Mouse (Mus musculus): ENCODE results near the gene Hddc3. TPM values are rescaled to one million over a fixed set of nuclear protein-coding genes. Genes with fewer than 3 reads are reported as not detected.
A peak's percentile ranks its signal among the peaks of the same experiment; 100 is the strongest.

Gene Hddc3
- total and polyA plus RNA-seq, 2 experiments from 2014 or later = 16.8 to 36.7 TPM

DNA sequence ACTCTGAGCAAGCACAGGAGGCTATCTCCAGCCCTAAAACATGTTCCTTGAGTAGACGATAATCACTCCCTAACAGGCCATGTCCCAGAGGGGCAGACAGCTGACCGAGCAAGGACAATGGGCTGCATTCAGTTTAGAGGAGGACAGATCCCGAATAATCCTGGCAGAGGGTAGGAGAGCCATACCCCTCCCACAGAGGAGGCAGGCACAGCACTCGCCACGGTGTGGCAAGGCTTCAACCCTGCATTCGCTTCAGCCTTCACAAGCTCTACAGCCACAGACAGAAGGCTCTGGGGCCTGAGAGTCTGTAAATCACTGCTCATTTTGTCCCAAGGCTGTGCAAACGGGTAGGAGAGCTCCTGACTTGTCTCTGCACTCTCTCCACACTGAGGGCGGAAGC lies 14.3 kb downstream of the Hddc3 start:
- DNase-seq (ENCODE audit: low spot score) = peak; percentile 76
- TF ChIP-seq CTCF (IDR thresholded peaks at IDR 0.05) = no peak
- Histone ChIP-seq H3K27ac (ENCODE audit: low read depth, low read length) (no peak overlapping the region), H3K4me1 (ENCODE audit: insufficient read depth, low read length) (no peaks in the 10 kb centered on the region), H3K9me3 (ENCODE audit: low read length) (no peaks in the 10 kb centered on the region), H3K9ac (replicated peaks; ENCODE audit: low read length, poor library complexity, severe bottlenecking) (no peak overlapping the region), H3K4me3 (ENCODE audit: low read depth, low read length) (no peak overlapping the region), H3K27me3 (ENCODE audit: insufficient read depth, low read length) (no peaks in the 10 kb centered on the region), H3K4me2 (ENCODE audit: low read depth, low read length, poor library complexity, severe bottlenecking) (no peak overlapping the region), H3K36me3 (ENCODE audit: insufficient read depth, low read length) (peaks cover 67% of the 10 kb centered on the region)
- peak; percentile 47; the same call in 1 of the 2 replicates for ATAC-seq (ENCODE audit: low FRiP score)
- 20% methylated on average over 8 of the region's 8 CpGs for WGBS

GRCm38 (mm10) chr7:80358039-80358438 lies 15.1 kb downstream of the Hddc3 start:
- DNase-seq (ENCODE audit: low spot score) = no peak
- no peak for ATAC-seq (ENCODE audit: low FRiP score)
- no peak overlapping the region for H3K27ac ChIP-seq (ENCODE audit: low read depth, low read length)

DNA sequence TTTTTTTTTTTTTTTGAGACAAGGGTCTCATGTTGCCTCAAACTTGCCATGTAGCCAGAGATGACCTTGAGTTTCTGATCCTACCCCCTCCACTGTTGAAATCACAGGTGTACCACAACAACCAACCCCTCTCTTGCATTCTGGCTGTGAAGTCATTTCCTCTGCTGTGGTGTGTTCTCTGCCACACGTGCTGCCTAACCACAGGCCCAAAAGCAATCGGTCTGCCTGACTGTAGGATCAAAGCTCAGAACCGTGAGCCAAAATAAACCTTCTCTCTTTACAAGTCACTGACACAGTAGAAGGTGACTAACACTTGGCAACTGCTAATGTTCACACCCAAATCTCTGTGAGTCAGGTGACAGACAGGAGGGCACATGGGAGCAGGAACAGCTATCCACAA lies 17.5 kb downstream of the Hddc3 start:
- DNase-seq (ENCODE audit: low spot score) (no peak), ATAC-seq (ENCODE audit: low FRiP score) (no peak)
- Histone ChIP-seq H3K36me3 (ENCODE audit: insufficient read depth, low read length) (peaks cover 79% of the 10 kb centered on the region), H3K4me2 (ENCODE audit: low read depth, low read length, poor library complexity, severe bottlenecking) (no peak overlapping the region), H3K9ac (replicated peaks; ENCODE audit: low read length, poor library complexity, severe bottlenecking) (no peak overlapping the region), H3K9me3 (ENCODE audit: low read length) (no peaks in the 10 kb centered on the region), H3K27me3 (ENCODE audit: insufficient read depth, low read length) (no peaks in the 10 kb centered on the region), H3K27ac (ENCODE audit: low read depth, low read length) (no peak overlapping the region), H3K4me1 (ENCODE audit: insufficient read depth, low read length) (no peaks in the 10 kb centered on the region), H3K4me3 (ENCODE audit: low read depth, low read length) (no peak overlapping the region)
- no peak for TF ChIP-seq CTCF (IDR thresholded peaks at IDR 0.05)
- 74% methylated on average over 3 of the region's 3 CpGs for WGBS

More at GRCm38 (mm10) chr7:80358039-80358438, 15.1 kb downstream of the Hddc3 start:
- TF ChIP-seq CTCF (IDR thresholded peaks at IDR 0.05) = no peak
- WGBS = 61% methylated on average over 4 of the region's 4 CpGs
- Histone ChIP-seq H3K4me3 (ENCODE audit: low read depth, low read length) (no peak overlapping the region), H3K4me2 (ENCODE audit: low read depth, low read length, poor library complexity, severe bottlenecking) (no peak overlapping the region), H3K9me3 (ENCODE audit: low read length) (no peaks in the 10 kb centered on the region), H3K9ac (replicated peaks; ENCODE audit: low read length, poor library complexity, severe bottlenecking) (no peak overlapping the region), H3K36me3 (ENCODE audit: insufficient read depth, low read length) (peaks cover 67% of the 10 kb centered on the region), H3K4me1 (ENCODE audit: insufficient read depth, low read length) (no peaks in the 10 kb centered on the region), H3K27me3 (ENCODE audit: insufficient read depth, low read length) (no peaks in the 10 kb centered on the region)

- no peak for ATAC-seq (ENCODE audit: low FRiP score)
- Histone ChIP-seq H3K9me3 (ENCODE audit: low read length) (no peaks in the 10 kb centered on the region), H3K9ac (replicated peaks; ENCODE audit: low read length, poor library complexity, severe bottlenecking) (no peak overlapping the region), H3K4me2 (ENCODE audit: low read depth, low read length, poor library complexity, severe bottlenecking) (no peak overlapping the region), H3K36me3 (ENCODE audit: insufficient read depth, low read length) (peaks cover 61% of the 10 kb centered on the region), H3K4me1 (ENCODE audit: insufficient read depth, low read length) (peaks cover 3% of the 10 kb centered on the region; the same call in 1 of the 2 replicates), H3K27me3 (ENCODE audit: insufficient read depth, low read length) (no peaks in the 10 kb centered on the region), H3K27ac (ENCODE audit: low read depth, low read length) (no peak overlapping the region), H3K4me3 (ENCODE audit: low read depth, low read length) (no peak overlapping the region)
- TF ChIP-seq CTCF (IDR thresholded peaks at IDR 0.05) = no peak
- WGBS = 87% methylated on average over 2 of the region's 2 CpGs
- DNase-seq (ENCODE audit: low spot score) = no peak
Observed at GRCm38 (mm10) chr7:80365759-80366158, 22.9 kb downstream of the Hddc3 start.

DNA sequence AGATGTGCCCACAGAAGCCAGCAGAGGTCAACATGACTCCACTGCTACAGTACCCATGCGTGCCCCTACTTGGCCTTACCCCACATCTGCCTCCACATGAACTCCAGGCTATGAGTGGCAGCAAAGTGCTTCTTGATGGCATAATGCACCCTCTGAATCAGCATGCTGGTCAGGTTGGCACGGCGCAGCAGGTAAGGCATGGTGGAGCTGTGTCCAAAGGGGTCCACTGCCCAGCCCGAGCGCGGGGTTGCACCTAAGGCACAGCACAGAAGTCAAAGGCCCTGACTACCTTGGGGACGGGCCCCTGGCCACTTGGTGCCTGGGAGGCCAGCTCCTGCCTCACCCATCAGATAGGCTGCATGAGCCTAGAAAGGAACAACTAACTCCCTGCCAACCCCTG lies 24.3 kb downstream of the Hddc3 start:
- H3K4me1 ChIP-seq (ENCODE audit: insufficient read depth, low read length) = peaks cover 3% of the 10 kb centered on the region; the same call in 1 of the 2 replicates
- H3K27me3 ChIP-seq (ENCODE audit: insufficient read depth, low read length) = no peaks in the 10 kb centered on the region
- no peaks in the 10 kb centered on the region for H3K9me3 ChIP-seq (ENCODE audit: low read length)
- H3K9ac ChIP-seq (replicated peaks; ENCODE audit: low read length, poor library complexity, severe bottlenecking) = no peak overlapping the region
- H3K4me2 ChIP-seq (ENCODE audit: low read depth, low read length, poor library complexity, severe bottlenecking) = no peak overlapping the region
- TF ChIP-seq CTCF (IDR thresholded peaks at IDR 0.05) = no peak
- H3K36me3 ChIP-seq (ENCODE audit: insufficient read depth, low read length) = peaks cover 51% of the 10 kb centered on the region
- no peak for ATAC-seq (ENCODE audit: low FRiP score)
- no peak overlapping the region for H3K4me3 ChIP-seq (ENCODE audit: low read depth, low read length)
- H3K27ac ChIP-seq (ENCODE audit: low read depth, low read length) = no peak overlapping the region
- WGBS = 98% methylated on average over 7 of the region's 7 CpGs
- DNase-seq (ENCODE audit: low spot score) = no peak

DNA sequence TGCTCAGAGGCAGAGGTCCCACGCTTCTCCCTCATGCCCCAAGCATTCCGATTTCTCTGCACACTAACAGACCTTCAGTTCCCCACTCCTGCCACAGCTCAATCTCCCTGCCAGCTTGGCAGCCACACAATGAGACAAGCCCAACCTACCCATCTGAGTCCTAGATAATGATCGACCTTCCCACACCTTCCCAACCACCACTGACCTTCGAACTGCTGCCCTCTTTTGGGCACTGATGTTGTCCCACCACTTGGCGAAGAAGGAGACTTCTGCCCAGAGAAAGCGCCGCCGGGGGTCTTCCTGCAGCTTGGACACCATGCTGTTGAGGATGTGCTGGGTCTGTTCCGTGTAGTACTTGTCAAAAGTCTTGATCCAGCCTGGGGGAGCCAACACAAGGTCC lies 25.1 kb downstream of the Hddc3 start:
- Histone ChIP-seq H3K4me2 (ENCODE audit: low read depth, low read length, poor library complexity, severe bottlenecking) (no peak overlapping the region), H3K4me3 (ENCODE audit: low read depth, low read length) (no peak overlapping the region), H3K9me3 (ENCODE audit: low read length) (no peaks in the 10 kb centered on the region), H3K36me3 (ENCODE audit: insufficient read depth, low read length) (peaks cover 43% of the 10 kb centered on the region), H3K9ac (replicated peaks; ENCODE audit: low read length, poor library complexity, severe bottlenecking) (no peak overlapping the region), H3K27ac (ENCODE audit: low read depth, low read length) (no peak overlapping the region), H3K27me3 (ENCODE audit: insufficient read depth, low read length) (no peaks in the 10 kb centered on the region), H3K4me1 (ENCODE audit: insufficient read depth, low read length) (peaks cover 3% of the 10 kb centered on the region; the same call in 1 of the 2 replicates)
- no peak for TF ChIP-seq CTCF (IDR thresholded peaks at IDR 0.05)
- ATAC-seq (ENCODE audit: low FRiP score) = no peak
- DNase-seq (ENCODE audit: low spot score) = no peak
- whole genome bisulfite sequencing = 86% methylated on average over 9 of the region's 9 CpGs
